Mouse (Mus musculus) CD8-positive naive resting alpha-beta T cell, adult 2 months (primary cell): Measurements from ENCODE around the gene Trp73.

Experiments
- DNase-seq, 2 experiments: peaks; one replicate each; pipeline ENCODE4 v3.0.0; 2022; ENCODE audit warnings: low read depth in 2 of 2, low spot score in 2 of 2

Trp73 gene

GRCm38 (mm10) chr4:154144712-154145111 lies 4.7 kb upstream of the Trp73 start:
- no peak for DNase-seq

DNA sequence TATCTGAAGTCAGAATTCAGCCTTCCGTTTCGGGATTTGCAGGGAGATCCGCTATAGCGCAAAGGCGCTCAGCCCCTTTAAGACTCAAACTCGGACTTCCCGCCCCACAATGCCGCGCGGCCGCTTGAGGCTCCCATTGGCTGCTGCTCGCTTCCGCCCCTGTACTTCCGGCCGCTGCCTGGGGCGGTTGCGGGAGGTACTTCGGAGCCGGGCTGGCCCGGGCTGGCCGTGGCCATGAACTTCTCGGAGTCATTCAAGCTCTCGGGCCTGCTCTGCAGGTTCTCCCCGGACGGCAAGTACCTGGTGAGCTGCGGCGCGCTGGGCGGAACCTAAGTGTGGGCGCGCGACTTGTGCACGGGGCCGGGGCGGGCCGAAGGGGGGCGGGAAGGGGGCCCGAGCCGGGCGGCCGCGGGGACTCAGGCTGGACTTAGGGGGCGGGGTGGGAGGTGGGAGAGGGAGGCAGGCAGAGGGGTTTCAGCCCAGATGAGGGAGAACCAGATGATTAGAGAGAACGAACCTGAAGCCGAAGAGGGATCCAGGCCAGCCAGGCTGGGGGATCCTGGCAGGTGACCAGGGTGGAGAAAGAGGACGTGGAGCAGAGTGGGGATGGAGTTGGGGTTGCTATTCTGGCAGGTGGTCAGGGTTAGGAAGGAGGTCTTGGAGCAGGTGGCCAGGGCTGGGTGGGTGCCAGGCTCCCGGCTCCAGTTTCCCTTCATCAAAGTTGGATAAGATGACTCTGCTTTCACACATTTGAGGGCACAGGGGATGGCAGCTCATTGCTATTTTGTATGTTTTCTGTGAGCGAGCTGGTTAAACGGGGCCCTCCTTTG lies 2.4 kb upstream of the Trp73 start, which contains the start of gene Wrap73:
Gene Wrap73 (plus strand): TSS at position 162 of the 830 bp plus-strand sequence.
- DNase-seq = peak; percentile 73 to 78

DNA sequence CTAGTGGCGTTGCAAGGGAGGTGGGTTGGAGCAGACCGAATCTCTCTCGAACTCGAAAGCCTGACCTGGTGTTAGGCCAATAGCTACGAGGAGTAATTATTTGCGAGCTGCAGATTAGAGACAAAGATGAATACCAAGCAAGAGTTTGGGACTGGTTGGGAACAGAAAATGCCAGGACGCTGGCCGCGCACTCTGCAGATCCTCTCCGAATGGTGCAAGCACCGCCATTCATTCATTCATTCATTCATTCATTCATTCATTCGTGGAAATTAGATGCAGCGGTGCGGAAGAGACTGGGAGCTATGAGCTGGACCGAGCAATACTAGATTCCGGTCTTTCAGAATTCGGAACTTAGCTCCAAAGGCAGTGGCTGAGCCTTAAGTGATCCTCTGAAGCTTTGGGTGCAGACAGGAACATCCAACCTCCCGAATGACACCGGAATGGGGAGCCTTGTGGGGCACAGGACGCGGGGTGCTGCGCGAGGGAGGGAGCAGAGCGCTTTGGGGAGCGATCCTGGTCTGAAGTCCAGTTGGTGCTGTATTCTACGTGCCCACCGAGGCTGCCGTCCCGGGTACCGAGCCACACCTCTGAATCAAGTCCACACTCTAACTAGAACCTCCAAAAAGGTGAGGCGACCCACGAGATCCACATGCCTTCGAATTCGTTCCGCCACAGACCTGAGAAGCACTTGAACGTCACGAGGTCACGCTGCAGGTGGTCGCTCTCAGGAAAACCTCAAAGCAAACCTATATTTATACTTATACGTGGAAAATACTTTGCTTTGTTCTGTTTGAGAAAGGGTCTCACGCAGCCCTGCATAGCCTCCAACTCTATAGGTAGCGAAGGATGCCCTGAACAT lies 1.2 kb upstream of the Trp73 start:
- DNase-seq = no peak

DNA sequence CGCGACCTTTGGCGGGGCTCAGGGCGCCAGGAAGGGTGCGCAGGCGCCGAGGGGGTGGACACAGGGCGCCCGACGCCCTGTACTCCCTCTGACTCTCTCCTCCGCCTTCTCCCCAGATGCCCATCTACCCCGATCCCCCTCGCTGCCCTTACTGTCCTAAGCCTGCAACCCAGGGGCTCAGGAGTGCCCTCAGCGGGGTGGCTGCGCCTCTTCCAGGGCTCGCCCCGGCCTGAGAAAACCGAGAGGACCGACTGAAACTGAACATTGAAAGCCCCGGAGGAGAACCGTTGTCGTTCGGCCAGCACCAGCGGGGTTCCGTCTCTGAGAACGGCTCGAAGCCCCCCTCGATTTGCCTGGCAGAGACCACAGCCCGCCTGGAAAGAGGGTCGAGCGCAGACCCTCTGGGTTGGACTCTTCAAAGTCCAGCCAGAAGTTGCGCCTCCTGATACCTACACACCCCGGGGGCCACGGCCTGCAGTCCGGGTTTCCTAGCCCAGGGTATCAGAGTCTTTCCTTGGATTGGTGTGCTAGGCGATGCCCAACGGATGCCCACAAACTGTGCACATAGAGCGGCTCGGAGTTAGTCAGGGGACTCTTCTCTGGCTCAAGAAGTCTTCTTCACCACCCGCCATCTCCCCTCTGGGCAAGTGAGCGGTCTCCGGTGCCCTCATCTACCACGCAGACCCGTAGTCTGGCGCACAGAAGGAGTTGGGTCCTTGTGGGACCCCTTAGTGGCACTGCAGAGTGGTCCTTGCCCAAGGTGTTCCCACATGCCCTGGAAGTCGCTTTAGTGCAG lies 403 bp upstream of the Trp73 start:
- no peak for DNase-seq

DNA sequence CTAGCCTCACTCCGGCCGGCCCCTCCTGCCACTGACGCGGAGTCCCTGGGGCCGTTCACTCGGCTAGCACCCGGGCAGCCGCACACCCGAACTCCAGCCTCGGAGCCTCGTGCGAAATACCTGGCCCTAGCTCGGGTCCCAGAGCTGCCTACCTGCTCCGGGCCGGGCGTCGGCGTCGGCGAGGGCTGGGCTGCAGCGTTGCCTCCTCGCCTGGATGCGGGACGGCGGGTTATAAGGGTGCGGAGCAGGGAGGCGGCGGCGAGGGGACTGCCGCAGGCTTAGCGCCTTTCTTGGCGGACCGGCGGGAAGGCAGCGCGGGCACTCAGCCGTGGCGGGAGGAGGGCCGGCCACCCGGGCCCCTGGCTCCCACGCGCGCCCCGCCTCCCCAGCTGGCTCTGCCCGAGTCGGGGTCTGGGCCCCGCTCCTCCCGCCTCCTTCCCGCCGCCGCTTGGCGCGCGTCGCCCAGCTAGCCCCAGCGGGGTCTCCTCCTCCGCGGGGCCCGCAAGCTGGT lies 282 bp downstream of the Trp73 start:
- DNase-seq = peak in 1 of 2 experiments; percentile 14

DNA sequence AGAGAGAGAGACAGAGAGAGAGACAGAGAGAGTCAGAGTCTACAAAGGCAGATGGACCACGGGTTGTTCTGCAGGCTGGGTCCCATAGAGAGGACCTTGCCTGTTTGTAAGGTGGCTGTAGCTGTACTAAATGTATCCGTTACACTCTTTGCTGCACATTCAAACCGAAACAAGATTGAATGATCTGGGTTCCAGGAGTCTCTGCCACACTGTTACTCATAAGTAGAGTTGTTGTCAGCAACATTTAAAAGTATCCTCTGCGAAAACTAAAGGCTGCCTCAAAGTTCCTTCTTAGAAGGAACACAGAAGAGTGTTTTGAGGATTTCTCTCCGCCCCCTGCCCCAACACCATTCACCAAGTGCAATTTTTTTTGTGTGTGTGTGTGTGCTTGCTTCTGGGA lies 2.9 kb downstream of the Trp73 start:
- DNase-seq = no peak

- no peak for DNase-seq
Observed at GRCm38 (mm10) chr4:154134803-154135202, 5.2 kb downstream of the Trp73 start.

GRCm38 (mm10) chr4:154131894-154132293 lies 8.1 kb downstream of the Trp73 start:
- DNase-seq = no peak

- DNase-seq = no peak
Observed at GRCm38 (mm10) chr4:154129950-154130349, 10.1 kb downstream of the Trp73 start.

- no peak for DNase-seq
Observed at GRCm38 (mm10) chr4:154127273-154127672, 12.7 kb downstream of the Trp73 start.

DNA sequence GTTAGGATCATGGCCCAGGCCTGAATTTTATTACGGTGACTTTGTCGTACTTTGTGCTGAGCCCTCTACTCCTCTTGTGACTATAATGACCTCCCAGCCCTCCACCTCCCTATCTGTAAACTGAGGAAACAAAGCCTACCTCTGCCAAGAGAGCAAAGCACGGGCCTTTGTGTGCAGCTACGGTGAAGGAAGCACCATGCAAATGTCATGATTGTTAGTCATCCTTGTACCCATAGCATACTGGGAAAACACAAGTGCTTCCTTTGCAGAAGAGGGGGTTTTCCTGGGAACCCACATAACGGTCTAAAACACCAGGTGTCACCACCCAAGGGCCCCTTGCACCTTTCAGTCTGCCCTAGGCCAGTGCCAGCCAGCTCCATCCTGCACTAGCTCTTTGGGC lies 14.8 kb downstream of the Trp73 start:
- DNase-seq = no peak

DNA sequence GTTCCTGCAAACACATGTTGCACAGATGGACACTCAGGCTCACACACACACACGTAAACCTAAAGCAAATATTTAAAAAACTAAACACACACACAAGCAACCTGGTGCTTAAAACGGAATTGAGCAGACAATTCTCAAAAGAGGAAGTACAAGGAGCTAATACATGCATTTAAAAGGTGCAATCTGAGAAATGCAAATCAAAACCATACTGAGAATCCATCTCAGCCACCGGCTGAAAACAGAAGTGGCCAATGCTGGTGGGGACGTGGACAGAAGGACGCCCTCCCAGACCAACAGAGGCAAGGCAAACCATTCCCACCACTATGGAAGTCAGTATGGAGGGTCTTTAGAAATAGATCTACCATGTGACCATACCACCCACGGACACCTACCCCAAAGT lies 16.5 kb downstream of the Trp73 start:
- DNase-seq = no peak

DNA sequence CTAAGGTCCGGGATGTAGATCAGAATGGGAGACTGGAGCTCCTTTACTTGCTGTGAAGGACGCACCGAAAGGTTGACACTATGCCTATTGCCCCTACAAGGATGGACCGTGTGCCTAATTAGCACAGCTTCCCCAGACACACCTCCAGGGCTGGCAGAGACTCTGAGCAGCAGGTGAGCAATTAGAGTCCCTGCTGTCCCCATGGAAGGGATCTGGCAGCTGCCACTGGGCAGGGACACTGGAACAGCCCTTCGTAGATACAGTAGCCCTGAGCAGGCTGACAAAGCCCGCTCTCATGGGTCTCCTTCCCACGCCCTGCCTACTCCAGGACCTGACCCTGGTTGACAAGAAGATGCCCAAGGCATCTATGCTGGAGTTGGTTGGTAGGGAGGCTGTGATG lies 17.6 kb downstream of the Trp73 start:
- DNase-seq = no peak

DNA sequence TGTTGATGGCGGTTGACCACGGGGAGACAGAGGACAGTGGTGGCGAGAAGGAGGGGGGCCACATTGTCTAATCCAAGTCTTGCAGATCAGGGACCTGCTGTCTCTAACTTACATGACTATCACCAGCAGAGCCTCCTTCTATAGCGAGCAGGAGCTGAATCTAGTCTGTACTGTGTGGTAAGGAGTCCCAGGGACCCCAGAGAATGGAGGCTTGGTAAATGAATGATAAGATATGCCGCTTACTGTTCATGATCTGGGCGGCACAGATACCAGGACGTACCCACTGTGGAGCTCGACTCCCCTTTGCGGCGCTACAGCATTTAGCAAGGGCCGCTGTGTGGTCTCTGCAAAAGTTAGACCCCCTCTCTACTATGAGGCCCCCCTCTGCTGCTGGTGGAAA lies 18.2 kb downstream of the Trp73 start:
- no peak for DNase-seq

DNA sequence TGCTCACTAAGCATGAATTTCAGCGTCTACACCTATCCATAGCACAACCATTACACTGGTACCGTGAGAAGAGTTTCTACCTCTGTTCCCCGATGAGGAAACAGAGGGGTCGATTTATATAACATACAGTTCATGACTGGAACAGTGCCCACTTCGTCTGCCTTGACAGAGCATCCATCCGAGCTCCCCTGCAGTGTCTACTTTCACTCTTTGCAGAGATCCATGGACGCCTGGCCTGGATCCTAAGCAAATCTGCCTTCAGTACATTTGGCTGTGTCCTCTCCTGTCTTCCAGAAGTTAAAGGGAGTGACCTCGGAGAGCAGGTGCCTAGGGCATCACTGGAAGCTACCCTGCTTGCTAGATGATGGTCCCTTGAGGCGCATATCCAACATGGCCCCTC lies 20.8 kb downstream of the Trp73 start:
- no peak for DNase-seq

- no peak for DNase-seq
Observed at GRCm38 (mm10) chr4:154118782-154119181, 21.2 kb downstream of the Trp73 start.

DNA sequence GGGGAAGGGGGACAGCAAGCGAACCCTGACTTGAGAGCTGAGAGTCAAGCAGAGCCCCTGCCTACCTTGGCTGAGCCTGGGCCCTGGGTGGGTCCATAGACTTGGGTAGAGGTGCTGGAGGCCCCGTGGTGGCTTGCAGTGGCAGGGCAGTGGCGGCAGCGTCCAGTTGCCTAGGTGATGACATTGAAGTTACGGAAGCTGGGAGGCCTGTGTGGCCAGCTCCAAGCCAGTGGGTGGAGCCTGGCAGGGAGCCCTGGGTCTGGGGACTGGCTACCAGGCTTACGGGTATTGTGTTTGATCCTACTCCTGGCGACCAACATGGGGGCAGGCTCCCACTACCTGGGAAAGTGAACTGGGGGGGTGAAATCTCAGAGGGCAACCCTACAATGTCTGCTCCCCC lies 23.6 kb downstream of the Trp73 start:
- no peak for DNase-seq

DNA sequence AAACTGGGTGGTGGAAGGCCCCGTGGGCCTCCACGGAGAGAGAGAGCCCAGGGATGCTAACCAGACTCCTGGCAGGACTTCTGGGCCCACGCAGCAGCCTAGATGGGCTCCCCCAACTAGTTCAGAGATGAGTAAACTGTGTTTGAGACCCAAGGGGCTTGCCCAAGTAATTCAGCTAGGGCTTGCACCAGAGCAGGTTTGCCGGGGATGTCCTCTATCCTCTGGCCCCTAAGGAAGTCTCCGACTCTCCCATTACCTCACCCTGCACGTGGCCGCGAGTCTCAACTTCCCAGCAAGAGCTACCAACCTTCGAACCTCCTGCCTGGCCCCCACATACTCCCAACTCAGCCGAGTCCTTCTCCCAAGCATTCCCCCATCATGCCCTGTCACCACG lies 30.2 kb downstream of the Trp73 start:
- DNase-seq = no peak

GRCm38 (mm10) chr4:154109216-154109849 lies 30.7 kb downstream of the Trp73 start:
- no peak for DNase-seq

DNA sequence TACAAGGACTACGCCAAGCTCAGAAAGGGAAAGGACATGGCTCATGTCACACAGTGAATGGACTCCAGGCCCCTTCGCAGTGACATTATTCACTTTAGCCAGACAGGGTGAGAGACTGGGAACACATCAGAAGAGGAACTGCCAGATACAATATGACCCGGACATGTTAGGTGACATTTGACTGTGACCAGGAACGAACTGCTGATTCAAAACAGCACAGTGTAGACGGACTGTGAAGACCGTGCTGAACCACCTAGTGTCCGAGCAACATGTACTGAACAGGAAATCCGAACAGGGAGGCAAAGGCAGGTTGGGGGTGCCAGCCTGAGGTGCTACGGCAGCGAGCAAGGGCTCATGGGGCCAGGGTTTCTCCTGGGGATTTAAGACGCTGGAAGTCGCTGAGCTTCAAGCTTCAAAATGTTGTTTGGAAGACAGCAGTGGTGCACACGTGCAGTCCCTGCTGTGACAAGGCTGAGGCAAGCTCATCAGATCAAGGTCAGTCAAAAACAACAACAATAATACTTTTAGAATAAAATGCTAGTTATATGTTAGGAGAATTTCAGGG lies 33.4 kb downstream of the Trp73 start:
- DNase-seq = no peak
